Mouse (Mus musculus) midbrain, embryonic 11.5 days (tissue): Measurements from ENCODE around the gene Ptprcap. TPM values are rescaled to one million over a fixed set of nuclear protein-coding genes. Genes with fewer than 3 reads are reported as not detected.
"Not testable (repeated sequence)": the region's sequence is repeated elsewhere in the genome, so short reads cannot be mapped to it uniquely, and the experiment has no call there.

Experiments used
- ATAC-seq: fragments of 200-750 bp; cut with Nextera tagmentation; 2 replicates; pipeline ENCODE4 v1.8.0; 2017; ENCODE audit warnings: moderate TSS enrichment, moderate library complexity; ENCODE audit not compliant: low FRiP score
- DNase-seq: peaks from one replicate; pipeline ENCODE4 v3.0.0; 2015; ENCODE audit warnings: low spot score; ENCODE audit errors: missing footprints
- H3K27ac ChIP-seq: fragments of 300-500 bp; sonication (generic); 2 replicates; pipeline ENCODE4 v1.5.1; 2014; ENCODE audit warnings: low read depth, low read length
- H3K27me3 ChIP-seq: fragments of 300-500 bp; sonication (generic); 2 replicates; pipeline ENCODE4 v1.6.1; 2014; ENCODE audit warnings: mild to moderate bottlenecking, low read length, moderate library complexity, mixed read lengths; ENCODE audit not compliant: control insufficient read depth, insufficient read depth
- H3K36me3 ChIP-seq: fragments of 300-500 bp; sonication (generic); 2 replicates; pipeline ENCODE4 v1.6.1; 2014; ENCODE audit warnings: mild to moderate bottlenecking, low read length, moderate library complexity, mixed read lengths; ENCODE audit not compliant: control insufficient read depth, insufficient read depth
- H3K4me1 ChIP-seq: fragments of 300-500 bp; sonication (generic); 2 replicates; pipeline ENCODE4 v1.6.1; 2014; ENCODE audit warnings: low read length; ENCODE audit not compliant: control insufficient read depth, insufficient read depth
- H3K4me2 ChIP-seq: fragments of 300-500 bp; sonication (generic); 2 replicates; pipeline ENCODE4 v1.6.1; 2014; ENCODE audit warnings: mild to moderate bottlenecking, moderate library complexity
- H3K4me3 ChIP-seq: fragments of 300-500 bp; sonication (generic); 2 replicates; pipeline ENCODE4 v1.5.1; 2014; ENCODE audit warnings: low read depth, low read length
- H3K9ac ChIP-seq: fragments of 300-500 bp; sonication (generic); 2 replicates; pipeline ENCODE4 v1.6.1; 2014; ENCODE audit warnings: low read length
- H3K9me3 ChIP-seq: fragments of 300-500 bp; sonication (generic); 2 replicates; pipeline ENCODE4 v1.6.1; 2016; ENCODE audit warnings: low read length; ENCODE audit not compliant: control insufficient read depth
- WGBS: fragments of 180-500 bp; shearing (Covaris S2); extraction: QIAGEN DNeasy Blood & Tissue Kit; methylation state at CpG from one replicate; pipeline ENCODE4 v1.1.7; 2014; 5-methylcytosine and 5-hydroxymethylcytosine counted together
- polyA plus RNA-seq: library from polyadenylated mRNA; unstranded; fragments of >200 nt; fragmentation: Nextera tagmentation; extraction: Ambion mirVana; gene quantifications from 2 replicates; pipeline ENCODE4 v1.2.1, GENCODE M21; 2014

The Ptprcap gene
- polyA plus RNA-seq, 1 experiment from 2014 or later = 0.75 TPM

DNA sequence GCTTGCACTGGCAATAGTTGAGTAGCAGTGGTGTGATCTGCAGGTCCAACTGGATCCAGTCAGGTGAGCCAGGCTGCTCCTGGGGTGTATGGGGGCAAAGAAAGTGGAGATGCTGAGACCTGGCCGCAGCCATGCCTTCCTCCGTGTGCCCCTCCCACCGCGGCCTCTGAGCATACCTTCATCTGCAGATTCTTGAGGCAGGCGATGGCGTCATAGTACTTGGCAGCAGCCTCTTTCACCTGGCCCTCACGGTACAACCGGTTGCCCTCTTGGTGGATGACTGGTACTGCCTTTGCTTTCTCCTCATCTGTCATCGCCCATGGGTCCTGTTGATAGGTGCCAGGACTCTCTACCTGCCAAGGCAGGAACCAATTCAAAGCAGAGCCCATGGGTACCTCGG is 38.3 kb upstream of the Ptprcap start:
- 93% methylated on average over 10 of the region's 10 CpGs for WGBS
- DNase-seq (peak; percentile 31), ATAC-seq (no peak)
- Histone ChIP-seq H3K4me1 (no peaks in the 10 kb centered on the region), H3K27me3 (no peaks in the 10 kb centered on the region), H3K9ac (no peak overlapping the region), H3K4me3 (no peak overlapping the region), H3K27ac (no peak overlapping the region), H3K36me3 (peaks cover 5% of the 10 kb centered on the region), H3K4me2 (no peak overlapping the region), H3K9me3 (no peaks in the 10 kb centered on the region)

DNA sequence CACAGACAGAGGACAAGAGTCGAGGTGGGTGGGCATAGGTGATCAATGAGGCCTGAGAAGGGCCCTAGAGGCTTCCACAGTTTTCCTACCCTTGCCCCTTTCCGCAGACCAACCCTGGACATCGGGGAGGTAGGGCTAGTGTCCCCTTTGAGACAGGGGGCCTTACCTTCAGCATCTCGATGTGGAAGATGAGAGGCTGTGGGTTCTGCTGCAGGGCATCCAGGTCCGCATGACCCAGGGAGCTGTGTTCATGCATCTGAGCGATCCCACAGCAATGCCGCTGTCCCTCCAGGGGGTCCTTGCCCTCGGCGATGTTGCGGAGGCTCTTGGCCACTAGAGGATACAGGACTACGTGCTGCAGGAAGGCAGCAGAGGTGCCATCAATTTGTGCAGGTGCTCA is 37.6 kb upstream of the Ptprcap start:
- H3K9ac ChIP-seq = no peak overlapping the region
- no peak overlapping the region for H3K4me2 ChIP-seq
- ATAC-seq (no peak), DNase-seq (peak; percentile 12)
- H3K4me3 ChIP-seq = no peak overlapping the region
- H3K36me3 ChIP-seq = peaks cover 5% of the 10 kb centered on the region
- no peaks in the 10 kb centered on the region for H3K27me3 ChIP-seq
- H3K9me3 ChIP-seq = no peaks in the 10 kb centered on the region
- 82% methylated on average over 11 of the region's 11 CpGs for WGBS
- peaks cover 3% of the 10 kb centered on the region for H3K4me1 ChIP-seq
- H3K27ac ChIP-seq = no peak overlapping the region

DNA sequence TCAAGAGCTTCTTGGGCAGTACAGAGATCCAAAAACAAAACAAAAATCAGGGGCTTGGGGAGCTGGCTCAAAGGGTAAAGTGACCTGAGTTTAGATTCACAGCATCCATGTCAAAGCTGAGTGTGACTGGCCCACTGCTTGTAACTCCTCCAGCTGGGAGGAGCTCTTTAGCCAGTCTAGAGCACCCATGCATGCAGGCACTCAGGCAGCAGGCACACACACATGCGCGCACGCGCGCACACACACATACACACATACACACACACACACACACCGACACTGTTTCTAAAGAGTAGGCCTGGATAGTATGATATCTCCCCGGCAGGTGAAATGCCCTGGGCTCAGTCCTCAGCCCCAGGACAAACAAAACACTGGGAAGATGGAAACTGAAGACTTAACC is 36.4 kb upstream of the Ptprcap start:
- Histone ChIP-seq H3K27ac (no peak overlapping the region), H3K4me3 (no peak overlapping the region), H3K4me2 (no peak overlapping the region), H3K36me3 (peaks cover 5% of the 10 kb centered on the region), H3K4me1 (peaks cover 5% of the 10 kb centered on the region), H3K27me3 (no peaks in the 10 kb centered on the region), H3K9ac (no peak overlapping the region), H3K9me3 (no peaks in the 10 kb centered on the region)
- 97% methylated on average over 7 of the region's 7 CpGs for WGBS
- DNase-seq (peak; percentile 49), ATAC-seq (no peak)

DNA sequence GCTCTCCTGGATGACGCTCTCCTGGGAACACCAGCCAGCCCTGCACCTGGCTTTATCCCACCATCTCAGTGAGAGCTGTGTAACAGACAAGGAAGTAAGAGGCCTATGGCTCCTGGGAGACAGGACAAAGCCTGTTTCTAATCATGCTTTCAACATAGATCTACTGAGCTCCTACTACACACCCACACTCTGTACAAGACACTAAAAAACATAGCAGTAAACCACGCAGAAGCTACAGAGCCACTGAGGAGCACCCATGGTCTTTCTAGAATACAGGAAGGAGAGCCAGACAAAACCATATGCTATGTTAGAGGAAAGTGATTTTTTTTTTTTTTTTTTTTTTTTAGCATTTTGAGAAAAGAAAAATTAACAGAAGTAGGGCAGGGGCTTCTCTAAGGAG is 35.1 kb upstream of the Ptprcap start:
- ATAC-seq = no peak
- 97% methylated on average over 2 of the region's 2 CpGs for WGBS
- Histone ChIP-seq H3K4me3 (no peak overlapping the region), H3K9ac (no peak overlapping the region), H3K4me2 (no peak overlapping the region), H3K4me1 (peaks cover 5% of the 10 kb centered on the region), H3K27me3 (no peaks in the 10 kb centered on the region), H3K36me3 (peaks cover 5% of the 10 kb centered on the region), H3K9me3 (no peaks in the 10 kb centered on the region), H3K27ac (no peak overlapping the region)
- DNase-seq = no peak

DNA sequence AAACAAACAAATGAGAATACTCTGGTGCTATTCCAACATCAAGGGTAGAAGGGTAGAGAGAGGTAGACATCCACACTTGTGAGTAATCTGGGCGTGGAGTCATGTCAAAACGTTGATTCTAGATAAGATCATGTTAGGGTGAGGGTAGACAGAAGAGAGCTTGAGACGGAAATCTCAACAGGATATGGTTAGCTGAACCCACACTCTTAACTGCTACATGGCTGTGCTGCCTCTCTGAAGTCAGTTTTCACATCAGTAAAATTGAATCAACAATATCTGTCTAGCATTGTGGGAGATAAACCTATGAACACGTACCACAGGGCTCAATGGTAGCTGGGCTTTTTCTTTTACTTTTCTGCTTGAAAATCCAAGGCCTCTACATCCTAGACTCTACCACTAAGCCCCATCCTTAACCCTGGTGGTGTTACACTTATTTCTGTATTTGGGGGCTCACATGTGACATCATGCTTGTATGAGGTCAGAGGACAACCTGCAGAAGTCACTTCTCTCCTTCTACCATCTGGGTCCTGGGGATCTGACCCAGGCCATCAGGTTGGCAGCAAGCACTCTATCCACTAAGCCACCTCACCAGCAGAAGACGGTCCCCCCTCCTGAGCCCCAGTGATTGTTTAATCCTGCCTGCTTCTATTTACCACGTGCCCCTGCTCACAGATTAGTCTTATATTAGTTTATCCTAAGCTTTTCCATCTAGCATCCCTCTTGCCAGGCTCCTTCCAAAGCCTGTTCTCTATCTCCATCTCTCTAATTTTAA is 33.5 kb upstream of the Ptprcap start:
- 91% methylated on average over 6 of the region's 6 CpGs for WGBS
- no peak overlapping the region for H3K4me2 ChIP-seq

DNA sequence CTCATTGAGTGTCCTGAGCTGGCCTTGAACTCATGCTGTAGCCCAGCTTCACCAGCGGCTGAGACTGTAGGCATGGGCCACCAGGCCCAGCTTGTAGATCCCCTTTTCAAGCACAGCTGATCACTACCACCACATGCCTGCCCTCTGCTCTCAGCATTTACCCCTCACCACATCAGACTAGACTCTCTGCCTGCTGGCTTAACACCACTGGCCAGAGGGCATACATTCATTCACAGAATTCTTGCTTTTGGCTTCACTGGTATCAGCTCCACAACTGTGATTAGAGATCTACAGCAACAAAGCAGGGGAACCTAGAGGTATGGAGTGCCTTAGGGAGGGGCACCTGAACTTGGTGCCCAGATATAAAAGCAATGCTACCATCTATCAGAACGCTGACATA is 32.9 kb upstream of the Ptprcap start:
- DNase-seq = no peak
- Histone ChIP-seq H3K9me3 (no peaks in the 10 kb centered on the region), H3K36me3 (no peaks in the 10 kb centered on the region), H3K4me3 (no peak overlapping the region), H3K27me3 (no peaks in the 10 kb centered on the region), H3K4me2 (peak overlapping the region; percentile 44), H3K27ac (no peak overlapping the region), H3K9ac (no peak overlapping the region), H3K4me1 (peaks cover 8% of the 10 kb centered on the region)
- no peak; the same call in 1 of the 2 replicates for ATAC-seq
- WGBS = 92% methylated on average over 2 of the region's 2 CpGs

More for the DNA sequence above, 33.5 kb upstream of the Ptprcap start:
- H3K9me3 ChIP-seq = no peaks in the 10 kb centered on the region
- peaks cover 5% of the 10 kb centered on the region for H3K4me1 ChIP-seq
- H3K27ac ChIP-seq = no peak overlapping the region
- no peak for ATAC-seq
- no peak overlapping the region for H3K4me3 ChIP-seq
- no peaks in the 10 kb centered on the region for H3K27me3 ChIP-seq
- no peak overlapping the region for H3K9ac ChIP-seq
- no peaks in the 10 kb centered on the region for H3K36me3 ChIP-seq
- DNase-seq = no peak

DNA sequence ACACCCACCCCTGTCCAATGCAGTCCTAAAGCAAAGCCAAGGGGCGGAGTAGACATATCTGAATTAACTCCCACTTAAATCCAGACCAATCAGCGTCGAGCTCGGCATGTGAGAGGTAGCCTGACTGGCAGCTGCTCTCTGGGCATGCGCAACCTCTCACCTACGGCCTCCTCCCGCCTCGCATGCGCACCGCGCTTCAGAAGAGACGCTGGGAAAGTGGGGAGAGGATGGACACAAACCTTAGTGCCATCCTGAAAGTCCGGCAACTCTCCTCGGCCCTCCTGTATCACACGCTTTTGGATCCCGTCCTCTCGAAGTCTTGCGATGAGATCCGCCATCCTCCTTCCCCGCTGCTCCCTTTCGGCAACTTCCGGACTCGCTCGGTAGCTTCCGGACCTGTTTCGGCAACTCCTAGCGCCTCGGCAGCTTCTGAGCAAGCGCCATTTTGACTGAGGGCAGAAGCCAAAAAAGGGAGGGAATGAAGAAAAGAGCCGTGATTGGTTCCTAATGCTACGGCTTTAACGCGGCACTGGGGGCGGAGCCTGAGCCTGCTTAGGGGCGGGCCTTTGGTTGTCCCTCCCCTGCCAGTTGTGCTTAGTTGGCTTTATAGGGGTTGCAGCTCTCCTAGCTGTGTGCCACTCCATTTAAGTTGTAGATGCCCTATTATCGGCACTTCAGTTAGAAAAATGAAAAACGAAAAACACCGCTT is 32.2 kb upstream of the Ptprcap start:
- Histone ChIP-seq H3K27me3 (no peaks in the 10 kb centered on the region), H3K9me3 (no peaks in the 10 kb centered on the region), H3K27ac (peak overlapping the region; percentile 46), H3K4me1 (peaks cover 8% of the 10 kb centered on the region), H3K4me3 (peak overlapping the region; percentile 31), H3K9ac (peak overlapping the region; percentile 62), H3K36me3 (no peaks in the 10 kb centered on the region), H3K4me2 (peak overlapping the region; percentile 44)
- DNase-seq = peak; percentile 100
- 4% methylated on average over 38 of the region's 38 CpGs for WGBS
- ATAC-seq = peak; percentile 80

DNA sequence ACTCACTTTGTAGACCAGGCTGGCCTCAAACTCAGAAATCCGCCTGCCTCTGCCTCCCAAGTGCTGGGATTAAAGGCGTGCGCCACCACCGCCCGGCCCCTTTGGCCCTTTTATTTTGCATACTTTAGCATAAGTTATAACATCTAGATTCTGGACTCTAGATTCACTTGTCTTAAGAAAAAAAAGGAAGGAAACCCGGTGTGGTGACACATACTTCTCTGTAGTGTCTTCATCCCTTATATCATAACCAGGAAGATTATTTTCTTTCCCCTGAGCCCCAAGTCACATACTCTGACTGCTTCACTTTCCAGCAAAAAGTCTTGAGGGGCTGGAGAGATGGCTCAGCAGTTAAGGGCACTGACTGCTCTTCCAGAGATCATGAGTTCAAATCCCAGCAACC is 31.5 kb upstream of the Ptprcap start:
- H3K9me3 ChIP-seq, H3K36me3 ChIP-seq, ATAC-seq, H3K27ac ChIP-seq, H3K27me3 ChIP-seq, H3K9ac ChIP-seq, H3K4me3 ChIP-seq, H3K4me2 ChIP-seq, DNase-seq: not testable (repeated sequence)
- 60% methylated on average over 6 of the region's 6 CpGs for WGBS
- peaks cover 14% of the 10 kb centered on the region for H3K4me1 ChIP-seq
